20 mouse cellular contexts compared by ENCODE assay signal in genomic region chr12:52644059-52644458, GRCm38 (mm10). TPM values are rescaled to one million over a fixed set of nuclear protein-coding genes. Genes with fewer than 3 reads are reported as not detected.
A peak's percentile ranks its signal among the peaks of the same experiment; 100 is the strongest.
DNase-seq lines count a peak whose midpoint lies in the region; ATAC-seq and TF ChIP-seq lines count a peak whose summit lies in the region.
"Had no signal": no experiment of that assay in that cellular context is flagged by ENCODE, and none has a peak within 500 bp of the region (broad histone marks: within the 10 kb centered on the region; RNA-seq: fewer than 3 reads in every experiment).

No protein-coding gene starts in this region.

- WGBS in intestine, postnatal 0 days, result 35% methylated on average over 5 of the region's 5 CpGs
- 75% methylated on average over 5 of the region's 5 CpGs for WGBS in forebrain, embryonic 12.5 days

- peak; percentile 77 for ATAC-seq in intestine, postnatal 0 days
- ATAC-seq in forebrain, embryonic 12.5 days (ENCODE audit: low FRiP score), result no peak
- ATAC-seq: forebrain, embryonic 13.5 days had no signal

- no peaks in the 10 kb centered on the region for H3K9me3 ChIP-seq in intestine, postnatal 0 days (ENCODE audit: control insufficient read depth)
- H3K9me3 ChIP-seq in forebrain, embryonic 12.5 days, result no peaks in the 10 kb centered on the region
- H3K9me3 ChIP-seq: embryonic facial prominence, embryonic 15.5 days; forebrain, embryonic 13.5 days; heart, embryonic 12.5 days; liver, embryonic 13.5 days; megakaryocyte, embryonic 14.5 days; neural tube, embryonic 13.5 days had no signal

- H3K27ac ChIP-seq in intestine, postnatal 0 days (ENCODE audit: low read depth, low read length), result no peak overlapping the region
- H3K27ac ChIP-seq in forebrain, embryonic 12.5 days, result no peak overlapping the region
- H3K27ac ChIP-seq: embryonic facial prominence, embryonic 15.5 days; forebrain, embryonic 13.5 days; kidney, postnatal 0 days; left cerebral cortex, adult 2 months; liver, embryonic 13.5 days; neural tube, embryonic 13.5 days had no signal

- no peaks in the 10 kb centered on the region for H3K36me3 ChIP-seq in intestine, postnatal 0 days (ENCODE audit: control insufficient read depth, insufficient read depth)
- no peaks in the 10 kb centered on the region for H3K36me3 ChIP-seq in forebrain, embryonic 12.5 days (replicated peaks)
- H3K36me3 ChIP-seq: embryonic facial prominence, embryonic 15.5 days; heart, embryonic 12.5 days; liver, embryonic 13.5 days; neural tube, embryonic 13.5 days had no signal

- no peaks in the 10 kb centered on the region for H3K4me1 ChIP-seq in intestine, postnatal 0 days (replicated peaks; ENCODE audit: control insufficient read depth, insufficient read depth, low read length)
- H3K4me1 ChIP-seq in forebrain, embryonic 12.5 days, result no peaks in the 10 kb centered on the region
- H3K4me1 ChIP-seq: embryonic facial prominence, embryonic 15.5 days; forebrain, embryonic 13.5 days; heart, embryonic 12.5 days; liver, embryonic 13.5 days; megakaryocyte, embryonic 14.5 days; neural tube, embryonic 13.5 days had no signal

- no peak overlapping the region for H3K9ac ChIP-seq in intestine, postnatal 0 days (ENCODE audit: low read depth, low read length)
- no peak overlapping the region for H3K9ac ChIP-seq in forebrain, embryonic 12.5 days
- H3K9ac ChIP-seq: embryonic facial prominence, embryonic 15.5 days; forebrain, embryonic 13.5 days; heart, embryonic 12.5 days; liver, embryonic 13.5 days; neural tube, embryonic 13.5 days had no signal

- TF ChIP-seq CTCF in intestine, postnatal 0 days (IDR thresholded peaks at IDR 0.05; ENCODE audit: low read depth), result no peak

- no peak overlapping the region for H3K4me3 ChIP-seq in intestine, postnatal 0 days (ENCODE audit: low read depth, low read length)
- no peak overlapping the region for H3K4me3 ChIP-seq in forebrain, embryonic 12.5 days (replicated peaks)
- H3K4me3 ChIP-seq: embryonic facial prominence, embryonic 15.5 days; forebrain, embryonic 13.5 days; heart, embryonic 12.5 days; left cerebral cortex, adult 2 months; liver, embryonic 13.5 days; megakaryocyte, embryonic 14.5 days; neural tube, embryonic 13.5 days had no signal

- no peak overlapping the region for H3K4me2 ChIP-seq in intestine, postnatal 0 days (replicated peaks; ENCODE audit: low read depth)
- H3K4me2 ChIP-seq in forebrain, embryonic 12.5 days, result no peak overlapping the region
- H3K4me2 ChIP-seq: embryonic facial prominence, embryonic 15.5 days; forebrain, embryonic 13.5 days; heart, embryonic 12.5 days; liver, embryonic 13.5 days; neural tube, embryonic 13.5 days had no signal

- no peaks in the 10 kb centered on the region for H3K27me3 ChIP-seq in intestine, postnatal 0 days (replicated peaks; ENCODE audit: control insufficient read depth, insufficient read depth, low read length)
- no peaks in the 10 kb centered on the region for H3K27me3 ChIP-seq in forebrain, embryonic 12.5 days
- H3K27me3 ChIP-seq: embryonic facial prominence, embryonic 15.5 days; forebrain, embryonic 13.5 days; heart, embryonic 12.5 days; liver, embryonic 13.5 days; megakaryocyte, embryonic 14.5 days; neural tube, embryonic 13.5 days had no signal

- DNase-seq in CD4-positive helper T cell, adult 2 months (ENCODE audit: low read depth, low spot score), result peak; percentile 32
- DNase-seq in MEL-GATA-1-ER (ENCODE audit: extremely low read depth, low read depth), result peak; percentile 88
- peak; percentile 31 to 39 for DNase-seq in thymus, postnatal 10 days (ENCODE audit: low spot score in 2 of 2)
- no peak for DNase-seq in cerebellum, postnatal 25 days
- no peak for DNase-seq in heart, adult 9 months (ENCODE audit: low spot score in 2 of 2)
- DNase-seq: adrenal gland, adult 8-10 months; cerebellum, adult 2 months; gastrocnemius, postnatal 36 days; heart, postnatal 36 days; liver, embryonic 13.5 days; right cerebral cortex, postnatal 14 days had no signal

RNA-seq across cellular contexts. Expression of gene Akap6, which starts 55.1 kb away (rescaled TPM):
- 0.73 and 1.1 TPM in 2 replicates for polyA plus RNA-seq in intestine, postnatal 0 days (2015; fragmentation: Nextera tagmentation; extraction: Ambion mirVana)
- 18.3 and 21.0 TPM in 2 replicates for polyA plus RNA-seq in forebrain, embryonic 12.5 days (2016; fragmentation: Nextera tagmentation; extraction: Ambion mirVana)

Comparison
In these comparisons a context has a peak if more than half of its experiments do, and no peak if none do; other contexts are left out.
1. DNase-seq: peak in CD4-positive helper T cell, adult 2 months (single experiment), MEL-GATA-1-ER (single experiment) and thymus, postnatal 10 days (2 of 2); none in cerebellum, postnatal 25 days (0 of 2) and heart, adult 9 months (0 of 2).